Mouse (Mus musculus) WW6 (cell line): ENCODE data around the gene Mecom.

Experiments used
- DNase-seq: peaks from one replicate; pipeline ENCODE4 v3.0.0-alpha.2; 2013; ENCODE audit warnings: low read depth, low spot score

The Mecom gene

GRCm38 (mm10) chr3:30153923-30154331 lies 393.9 kb downstream of the Mecom start:
- DNase-seq, result no peak

GRCm38 (mm10) chr3:30150071-30150470 lies 397.7 kb downstream of the Mecom start:
- DNase-seq, result no peak

DNA sequence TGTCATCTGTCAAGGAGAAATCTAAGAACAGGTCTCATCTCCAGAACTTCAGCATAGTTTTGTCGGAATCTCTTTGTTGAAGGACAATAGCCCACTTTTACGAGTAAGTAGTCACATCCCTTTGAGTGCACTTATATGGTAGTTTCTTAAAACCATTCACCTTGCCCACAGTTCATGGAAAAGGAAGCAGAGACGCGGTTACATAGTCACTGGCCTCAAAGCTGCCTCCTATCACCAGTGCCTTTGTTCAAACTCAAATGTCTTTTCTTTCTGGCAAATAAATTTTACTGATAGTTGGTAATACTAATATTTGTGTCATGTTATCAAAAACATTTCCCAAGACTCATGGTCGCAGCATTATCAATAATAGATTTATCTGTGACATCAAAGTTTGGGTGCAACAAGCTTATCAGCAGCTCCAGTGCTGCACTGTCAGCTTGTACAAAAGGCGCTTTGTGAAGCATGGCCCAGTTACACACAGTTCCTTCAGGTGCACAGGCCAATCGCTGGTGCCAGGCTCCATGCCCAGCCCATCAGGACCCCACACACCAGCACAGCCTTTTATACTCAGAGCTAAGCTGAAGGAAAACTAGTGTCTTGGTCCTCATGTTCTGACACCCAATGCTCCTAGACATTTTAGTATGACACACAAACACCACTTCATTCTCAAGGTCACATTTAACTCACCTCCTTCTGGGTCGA lies 399.3 kb downstream of the Mecom start:
- DNase-seq, result no peak

DNA sequence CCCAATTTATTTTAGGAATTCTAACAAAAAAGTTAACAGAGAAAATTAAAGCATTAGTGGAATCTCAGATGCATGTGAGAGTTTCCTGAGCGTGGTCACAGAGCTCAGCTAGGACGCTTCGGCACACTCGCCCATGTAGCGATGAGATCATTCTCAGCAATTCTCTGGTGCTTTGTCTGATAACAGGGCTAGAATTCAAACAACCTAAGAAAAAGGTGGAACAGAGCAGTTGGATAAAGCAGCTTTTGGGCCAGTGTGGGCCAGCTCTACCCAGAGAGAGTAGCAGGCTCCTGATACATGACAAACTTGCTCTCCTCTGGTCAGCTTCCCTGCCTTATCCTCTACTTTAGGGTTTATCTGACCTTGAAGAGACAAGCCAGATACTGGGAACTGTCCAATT lies 402.8 kb downstream of the Mecom start:
- DNase-seq, result no peak

DNA sequence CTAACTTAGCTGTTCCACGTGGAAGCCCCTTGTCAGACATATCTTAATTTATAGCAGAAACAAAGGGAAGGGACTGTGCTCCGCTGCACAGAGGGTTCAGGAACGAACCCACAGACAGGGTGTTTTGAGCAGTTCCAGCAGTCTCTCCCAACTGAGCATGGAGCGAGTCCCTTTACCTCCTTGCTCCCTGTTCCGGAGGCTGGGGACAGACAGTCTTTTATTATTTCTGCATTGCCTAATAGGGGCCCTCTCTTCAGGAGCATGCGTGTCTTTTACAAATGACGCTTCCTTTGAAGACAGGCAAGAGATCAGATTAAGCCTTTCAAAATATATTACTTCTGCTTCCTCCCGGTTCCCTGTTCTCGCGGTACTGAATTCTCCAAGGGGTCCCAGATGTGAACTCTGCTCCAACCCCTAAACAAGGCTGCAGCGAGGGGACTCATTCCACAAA lies 403.8 kb downstream of the Mecom start:
- no peak for DNase-seq

DNA sequence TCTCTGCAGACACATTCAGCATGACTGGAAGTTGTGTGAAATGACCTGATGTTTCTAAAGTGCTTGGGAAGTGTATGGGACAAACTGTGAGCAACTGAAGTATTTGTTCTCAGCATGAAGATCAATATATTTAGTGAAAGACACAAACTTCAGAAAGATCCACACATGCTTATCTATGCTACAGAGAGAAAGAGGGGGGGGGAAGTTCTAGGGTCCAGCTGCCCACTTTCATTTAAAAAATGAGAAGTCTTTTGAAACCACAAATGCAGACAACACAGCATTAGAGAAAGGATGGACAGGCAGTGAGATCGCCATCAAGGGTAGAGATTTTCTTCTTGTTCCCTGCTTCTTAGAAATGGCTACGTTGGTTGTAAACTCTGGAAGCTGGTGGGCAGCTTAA lies 404.4 kb downstream of the Mecom start:
- no peak for DNase-seq

- DNase-seq, result no peak
Observed at GRCm38 (mm10) chr3:30140349-30140748, 407.5 kb downstream of the Mecom start.

- DNase-seq, result no peak
Observed at GRCm38 (mm10) chr3:30139678-30140077, 408.1 kb downstream of the Mecom start.

- no peak for DNase-seq
Observed at GRCm38 (mm10) chr3:30138588-30138987, 409.2 kb downstream of the Mecom start.

DNA sequence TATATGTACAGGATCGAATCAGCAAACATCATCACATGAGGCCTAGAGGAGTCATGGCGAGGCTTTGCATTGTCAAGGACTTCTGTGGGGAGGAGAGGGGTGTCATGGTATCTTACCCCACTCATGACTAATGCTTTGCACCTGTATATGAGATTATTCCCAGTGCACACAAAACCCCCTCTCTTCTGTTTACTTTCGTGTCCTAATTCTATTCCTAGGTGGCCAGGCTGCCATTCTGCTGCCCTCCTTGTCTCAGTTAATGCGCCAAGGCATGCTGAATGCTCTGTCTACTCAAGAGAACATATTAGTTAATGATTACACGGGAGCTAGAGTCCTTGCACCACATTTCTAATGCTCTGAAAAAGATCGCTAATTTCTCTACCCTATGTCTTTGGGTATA lies 412.0 kb downstream of the Mecom start:
- no peak for DNase-seq

DNA sequence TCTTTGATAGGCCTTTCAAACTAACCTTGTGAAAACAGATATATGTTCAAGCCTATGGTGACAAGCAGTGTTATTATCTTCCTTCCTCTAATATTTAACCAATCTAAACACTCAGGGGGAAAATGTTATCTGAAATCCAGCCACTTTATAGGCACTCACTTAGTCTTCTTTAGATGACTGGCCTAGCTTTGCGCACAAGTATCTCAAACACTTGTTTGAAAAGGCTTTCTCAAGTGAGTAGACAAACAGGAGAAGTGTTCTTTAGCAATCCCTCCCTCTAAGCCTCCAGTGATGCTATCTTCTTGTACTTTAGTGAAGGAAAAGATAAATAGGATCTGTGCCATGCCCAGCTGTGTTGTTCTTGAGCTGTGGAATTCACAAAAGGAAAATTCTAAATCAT lies 412.7 kb downstream of the Mecom start:
- no peak for DNase-seq

DNA sequence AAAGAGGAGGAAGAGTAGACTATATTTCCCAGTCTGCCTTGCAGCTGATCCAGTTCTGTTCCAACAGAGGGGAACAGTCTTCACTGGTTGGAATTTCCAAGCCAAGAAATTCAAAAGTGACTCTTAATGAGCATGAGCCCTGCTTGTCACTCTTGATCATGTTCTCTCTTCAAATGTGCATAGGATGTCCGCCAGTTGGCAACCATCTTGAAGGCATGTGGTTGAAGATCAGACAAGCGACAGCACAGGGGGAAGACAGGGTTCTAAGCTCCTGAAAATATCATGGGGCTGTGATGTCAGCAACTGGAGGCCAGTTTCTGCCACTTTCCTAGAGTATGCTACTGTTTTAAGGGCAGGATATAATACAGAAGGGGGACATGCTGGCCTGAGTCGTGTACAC lies 414.8 kb downstream of the Mecom start:
- no peak for DNase-seq

DNA sequence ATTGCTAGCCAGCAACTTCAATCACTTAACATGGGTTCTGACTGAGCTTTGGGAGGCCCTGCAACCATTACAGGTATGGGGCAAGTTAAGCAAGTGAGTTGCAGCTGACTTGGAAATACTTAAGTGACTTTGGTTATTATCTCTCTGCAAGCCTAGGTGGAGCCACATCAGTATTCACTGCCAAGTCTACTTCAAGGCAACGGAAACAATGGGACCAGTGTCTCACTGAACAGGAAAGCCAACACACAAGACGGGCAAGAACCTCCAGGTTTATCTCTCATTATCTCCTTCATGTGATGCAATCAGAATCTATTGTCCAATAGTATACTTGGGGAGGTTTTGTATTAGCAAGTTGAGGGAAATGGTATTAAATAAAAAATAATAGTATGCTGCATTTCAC lies 415.4 kb downstream of the Mecom start:
- DNase-seq, result no peak

GRCm38 (mm10) chr3:30130495-30130894 lies 417.3 kb downstream of the Mecom start:
- DNase-seq, result no peak

DNA sequence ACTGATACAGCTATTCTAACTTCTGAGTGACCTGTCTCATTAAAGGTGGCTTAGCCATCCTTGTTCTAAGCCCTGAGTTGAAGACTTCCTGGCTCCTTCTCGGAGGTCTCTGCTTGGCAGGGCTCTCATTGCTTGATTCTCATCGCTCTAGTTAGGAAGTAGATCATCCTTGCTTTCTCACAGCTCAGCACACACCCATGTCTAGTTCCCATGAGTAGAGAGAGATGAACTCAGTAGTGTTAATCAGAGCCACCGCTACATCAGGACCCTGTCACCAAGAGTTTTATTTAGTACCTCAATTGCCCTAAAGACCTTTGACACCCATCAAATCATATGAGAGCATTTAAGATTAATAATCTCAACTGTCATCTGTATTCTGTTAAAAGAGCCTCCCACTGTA lies 425.2 kb downstream of the Mecom start:
- no peak for DNase-seq

DNA sequence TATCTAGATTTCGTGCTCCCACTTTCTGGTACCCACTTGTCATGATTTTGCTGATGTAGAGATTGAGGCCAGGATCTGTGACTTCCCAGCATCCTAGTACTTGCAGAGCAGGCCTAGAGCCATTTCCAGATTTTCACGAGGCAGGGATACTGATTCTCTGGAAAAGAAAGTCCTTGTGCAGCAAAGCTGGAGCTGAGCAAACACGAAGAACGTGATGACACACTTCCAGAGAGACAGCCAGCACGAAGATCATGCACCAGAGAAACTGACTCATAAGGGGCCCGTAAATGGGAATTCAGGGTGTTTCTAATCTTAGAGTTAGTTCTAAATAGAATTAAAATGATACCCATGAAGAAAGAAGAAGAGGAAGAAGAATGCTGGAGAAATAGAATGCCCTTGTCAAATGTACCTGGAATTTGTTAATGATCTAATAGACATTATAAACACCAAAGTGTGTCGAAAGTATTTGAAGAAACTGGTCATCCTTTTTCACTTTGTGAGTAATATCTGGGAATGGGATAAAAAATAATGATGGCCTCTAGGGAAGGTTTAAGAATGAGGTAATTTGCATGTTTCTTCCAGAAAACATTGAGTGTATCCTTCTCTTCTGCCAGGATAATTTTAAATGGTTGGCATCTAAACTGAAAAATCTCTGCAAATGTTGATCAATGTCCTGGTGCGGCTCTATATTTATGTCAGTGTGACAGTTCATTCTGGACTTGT lies 426.9 kb downstream of the Mecom start:
- DNase-seq, result no peak

DNA sequence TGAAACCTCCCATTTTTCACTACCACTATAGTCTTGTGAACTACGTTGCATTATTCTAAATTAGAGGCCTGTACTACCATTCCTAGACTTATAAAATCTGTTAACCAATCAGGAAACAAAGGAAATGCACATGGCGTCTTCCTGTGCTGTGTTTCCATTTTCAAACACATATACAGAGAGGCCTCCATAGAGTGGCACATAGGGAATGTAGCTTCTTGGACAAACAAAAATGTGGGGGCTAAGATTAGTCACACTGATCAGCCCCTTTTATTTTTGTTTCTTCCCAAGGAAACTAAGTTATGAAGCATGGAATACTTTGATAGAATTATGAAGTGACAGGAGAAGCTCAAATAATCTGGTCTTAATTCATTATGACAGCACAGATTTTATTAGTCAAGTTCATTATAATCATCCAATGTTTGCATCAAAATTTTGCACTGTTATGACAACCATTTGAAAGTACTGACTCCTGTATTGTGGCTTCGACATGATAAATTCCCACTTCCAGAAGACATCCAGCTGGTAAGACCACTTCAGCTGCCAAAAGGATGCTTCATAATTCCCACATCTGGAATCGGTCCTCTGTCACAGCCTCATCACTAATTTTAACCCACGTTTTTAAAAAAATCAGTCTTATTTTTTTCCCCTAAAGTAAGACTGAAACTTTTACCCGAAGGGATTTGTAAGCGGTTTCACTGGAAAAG lies 429.1 kb downstream of the Mecom start:
- DNase-seq, result no peak

GRCm38 (mm10) chr3:30113249-30113770 lies 434.5 kb downstream of the Mecom start:
- no peak for DNase-seq

GRCm38 (mm10) chr3:30107945-30108670 lies 439.7 kb downstream of the Mecom start:
- no peak for DNase-seq

DNA sequence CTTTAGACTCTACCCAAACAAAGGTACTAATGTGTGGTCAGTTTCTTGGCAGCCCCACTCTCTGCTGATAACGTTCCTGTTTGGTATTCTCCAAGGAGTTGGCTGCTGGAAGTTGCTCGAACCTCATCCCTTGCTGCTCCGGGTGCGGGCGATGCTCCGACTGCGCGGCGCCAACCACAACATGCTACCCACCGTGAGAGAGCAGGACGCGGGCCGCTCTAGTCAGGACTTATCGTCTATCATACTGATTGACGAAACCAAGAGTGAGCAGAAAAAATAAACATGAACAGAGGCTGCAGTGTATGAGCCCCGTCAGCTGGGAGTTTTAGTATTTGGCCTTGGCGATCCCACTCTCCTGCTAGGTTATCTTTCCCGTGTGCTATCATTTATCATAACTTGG lies 441.3 kb downstream of the Mecom start:
- no peak for DNase-seq

DNA sequence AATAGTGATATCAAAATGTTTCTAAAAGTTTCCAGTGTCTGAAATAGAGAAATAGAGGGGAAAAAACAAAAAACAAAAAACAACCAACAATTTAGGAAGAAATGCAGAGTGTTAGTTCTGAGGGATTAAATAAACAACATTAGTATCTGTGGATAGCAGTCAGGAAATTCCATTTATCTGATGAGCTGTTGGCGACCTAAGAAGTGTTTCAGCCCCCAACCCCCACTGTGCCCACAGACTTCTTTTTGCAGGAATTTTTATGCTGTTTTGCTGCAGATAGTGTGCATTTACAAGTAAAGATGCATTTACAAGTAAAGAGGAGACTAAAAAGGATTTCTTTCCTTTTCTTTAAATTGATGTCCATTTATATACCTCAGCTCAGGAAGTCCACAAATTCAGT lies 441.9 kb downstream of the Mecom start:
- no peak for DNase-seq
